Mouse (Mus musculus) lung, embryonic 14.5 days (tissue): ENCODE results near the gene Tcfl5. TPM values are rescaled to one million over a fixed set of nuclear protein-coding genes. Genes with fewer than 3 reads are reported as not detected.

Experiments
- ATAC-seq: fragments of 200-750 bp; cut with Nextera tagmentation; 2 replicates; pipeline ENCODE4 v1.8.0; 2017; ENCODE audit warnings: mild to moderate bottlenecking, moderate TSS enrichment, moderate library complexity; ENCODE audit not compliant: insufficient read depth
- DNase-seq: peaks from one replicate; pipeline ENCODE4 v3.0.0-alpha.2; 2015
- H3K27ac ChIP-seq: fragments of 300-500 bp; sonication (generic); 2 replicates; pipeline ENCODE4 v1.5.1; 2014; ENCODE audit warnings: low read depth, mild to moderate bottlenecking, moderate library complexity
- H3K27me3 ChIP-seq: fragments of 300-500 bp; sonication (generic); 2 replicates; pipeline ENCODE4 v1.6.1; 2014; ENCODE audit warnings: low read length, control low read depth; ENCODE audit not compliant: insufficient read depth
- H3K36me3 ChIP-seq: fragments of 300-500 bp; sonication (generic); 2 replicates; pipeline ENCODE4 v1.6.1; 2014; ENCODE audit warnings: control low read depth; ENCODE audit not compliant: insufficient read depth
- H3K4me1 ChIP-seq: fragments of 300-500 bp; sonication (generic); 2 replicates; pipeline ENCODE4 v1.6.1; 2014; ENCODE audit warnings: antibody characterized with exemption, control low read depth; ENCODE audit not compliant: insufficient read depth
- H3K4me2 ChIP-seq: fragments of 300-500 bp; sonication (generic); 2 replicates; pipeline ENCODE4 v1.6.1; 2014; ENCODE audit warnings: mild to moderate bottlenecking
- H3K4me3 ChIP-seq: fragments of 300-500 bp; sonication (generic); 2 replicates; pipeline ENCODE4 v1.5.1; 2014; ENCODE audit warnings: low read depth, low read length
- H3K9ac ChIP-seq: fragments of 300-500 bp; sonication (generic); 2 replicates; pipeline ENCODE4 v1.6.1; 2014
- H3K9me3 ChIP-seq: fragments of 300-500 bp; sonication (generic); 2 replicates; pipeline ENCODE4 v1.6.1; 2016; ENCODE audit warnings: low read depth, low read length, control low read depth
- CTCF ChIP-seq: IDR thresholded peaks from 2 replicates; pipeline ENCODE4 v1.5.1; 2016; ENCODE audit warnings: antibody characterized with exemption, low read depth
- WGBS: fragments of 180-500 bp; shearing (Covaris S2); extraction: QIAGEN DNeasy Blood & Tissue Kit; methylation state at CpG from one replicate; pipeline ENCODE4 v1.1.7; 2014; 5-methylcytosine and 5-hydroxymethylcytosine counted together
- polyA plus RNA-seq: library from polyadenylated mRNA; unstranded; fragments of >200 nt; fragmentation: Nextera tagmentation; extraction: Ambion mirVana; gene quantifications from 2 replicates; pipeline ENCODE4 v1.2.1, GENCODE M21; 2014

The Tcfl5 gene
- 0.14 and 0.17 TPM in 2 replicates for polyA plus RNA-seq

- 3% methylated on average over 24 of the region's 56 CpGs for WGBS
- ATAC-seq, result no peak
- peaks cover 30% of the 10 kb centered on the region for H3K27me3 ChIP-seq
- no peak within 1 kb of the TSS for H3K9ac ChIP-seq
- H3K27ac ChIP-seq, result no peak within 1 kb of the TSS
- H3K4me2 ChIP-seq, result peak within 1 kb of the TSS; percentile 53
- no peaks in the 10 kb centered on the region for H3K36me3 ChIP-seq
- peaks cover 16% of the 10 kb centered on the region for H3K9me3 ChIP-seq
- DNase-seq, result peak; percentile 17
- peak within 1 kb of the TSS; percentile 37 for H3K4me3 ChIP-seq
- TF ChIP-seq CTCF, result no peak
- H3K4me1 ChIP-seq, result no peaks in the 10 kb centered on the region
These were observed at the start of gene Tcfl5 for GRCm38 (mm10) chr2:180642555-180643260. Gene Tcfl5 (minus strand): TSS chr2:180642708.

DNA sequence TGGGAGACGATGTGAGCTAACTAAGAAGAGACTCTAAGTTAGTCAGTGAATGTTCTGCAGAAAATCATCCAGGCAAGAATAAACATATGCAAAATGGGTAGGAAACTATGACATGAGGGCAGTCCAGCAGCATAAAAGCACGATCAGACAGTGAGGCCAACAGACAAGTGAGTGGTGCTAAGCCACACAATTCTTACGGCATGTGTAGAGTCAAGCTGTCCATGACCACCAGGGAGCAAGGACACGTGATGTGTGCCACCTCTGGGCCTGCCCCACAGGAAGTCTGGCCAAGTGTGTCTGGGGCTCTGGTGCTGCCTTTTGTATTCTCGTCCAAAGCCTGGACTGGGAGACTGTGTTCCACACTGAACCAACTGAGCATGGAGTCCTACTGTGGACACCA lies 47.3 kb upstream of the Tcfl5 start:
- no peak for ATAC-seq
- no peak for TF ChIP-seq CTCF
- no peak for DNase-seq
- no peak overlapping the region for H3K9ac ChIP-seq
- 83% methylated on average over 5 of the region's 5 CpGs for WGBS
- H3K4me1 ChIP-seq, result no peaks in the 10 kb centered on the region
- H3K27ac ChIP-seq, result no peak overlapping the region
- no peak overlapping the region for H3K4me2 ChIP-seq
- no peaks in the 10 kb centered on the region for H3K9me3 ChIP-seq
- peaks cover 60% of the 10 kb centered on the region for H3K36me3 ChIP-seq
- no peak overlapping the region for H3K4me3 ChIP-seq
- H3K27me3 ChIP-seq, result no peaks in the 10 kb centered on the region

DNA sequence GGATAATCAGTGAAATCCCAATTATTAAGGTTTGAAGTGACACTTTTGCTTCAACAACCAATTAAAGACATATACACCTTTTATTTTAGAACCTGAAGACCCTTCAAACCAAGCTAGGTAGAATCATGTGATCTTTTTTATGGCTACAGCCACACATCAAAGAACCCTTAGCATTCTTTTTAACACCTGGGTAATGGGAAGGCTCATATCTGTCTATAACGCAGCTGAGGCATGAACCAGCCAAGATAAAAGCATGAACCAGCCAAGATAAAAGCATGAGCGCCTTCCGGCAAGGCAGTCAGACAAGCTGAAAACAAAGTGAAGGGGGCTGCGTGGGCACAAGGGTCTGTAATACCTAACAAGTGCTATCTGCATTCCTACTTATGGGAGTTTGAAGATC lies 41.5 kb upstream of the Tcfl5 start:
- TF ChIP-seq CTCF, result no peak
- DNase-seq (no peak), ATAC-seq (no peak)
- Histone ChIP-seq H3K36me3 (peaks cover 94% of the 10 kb centered on the region), H3K4me1 (no peaks in the 10 kb centered on the region), H3K9me3 (no peaks in the 10 kb centered on the region), H3K27me3 (no peaks in the 10 kb centered on the region), H3K9ac (no peak overlapping the region), H3K27ac (no peak overlapping the region), H3K4me2 (no peak overlapping the region), H3K4me3 (no peak overlapping the region)
- WGBS, result 88% methylated on average over 4 of the region's 4 CpGs

DNA sequence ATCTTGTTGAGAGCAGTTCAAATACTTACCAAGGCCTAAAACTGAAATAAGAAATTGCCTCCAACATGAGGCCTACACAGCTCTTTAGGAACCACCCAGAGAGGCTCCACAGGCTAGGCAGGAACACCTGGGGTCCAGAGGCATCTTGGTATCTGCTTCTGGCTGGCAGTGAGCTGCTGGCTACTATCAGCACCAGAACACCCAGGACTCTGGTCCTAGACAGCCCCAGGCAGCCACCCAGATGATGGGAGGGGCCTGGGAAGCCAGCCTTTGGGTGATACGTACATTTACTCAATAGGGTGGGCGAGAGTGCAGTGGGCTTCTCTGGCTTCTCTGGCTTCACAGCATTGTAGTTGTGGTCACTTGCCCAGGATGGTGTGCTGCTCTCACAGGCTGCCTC lies 41.0 kb upstream of the Tcfl5 start:
- Histone ChIP-seq H3K4me3 (no peak overlapping the region), H3K9ac (no peak overlapping the region), H3K27ac (no peak overlapping the region), H3K9me3 (no peaks in the 10 kb centered on the region), H3K4me1 (no peaks in the 10 kb centered on the region), H3K4me2 (no peak overlapping the region), H3K36me3 (peaks cover 89% of the 10 kb centered on the region), H3K27me3 (no peaks in the 10 kb centered on the region)
- 86% methylated on average over 2 of the region's 2 CpGs for WGBS
- no peak for TF ChIP-seq CTCF
- ATAC-seq (no peak), DNase-seq (no peak)

GRCm38 (mm10) chr2:180681225-180681624 lies 38.7 kb upstream of the Tcfl5 start:
- H3K4me1 ChIP-seq, result no peaks in the 10 kb centered on the region
- DNase-seq (no peak), ATAC-seq (no peak)
- no peak for TF ChIP-seq CTCF
- H3K27ac ChIP-seq, result no peak overlapping the region
- H3K9ac ChIP-seq, result no peak overlapping the region
- H3K27me3 ChIP-seq, result no peaks in the 10 kb centered on the region
- no peak overlapping the region for H3K4me3 ChIP-seq
- no peaks in the 10 kb centered on the region for H3K9me3 ChIP-seq
- peaks cover 66% of the 10 kb centered on the region for H3K36me3 ChIP-seq
- no peak overlapping the region for H3K4me2 ChIP-seq
- WGBS, result 58% methylated on average over 2 of the region's 2 CpGs

DNA sequence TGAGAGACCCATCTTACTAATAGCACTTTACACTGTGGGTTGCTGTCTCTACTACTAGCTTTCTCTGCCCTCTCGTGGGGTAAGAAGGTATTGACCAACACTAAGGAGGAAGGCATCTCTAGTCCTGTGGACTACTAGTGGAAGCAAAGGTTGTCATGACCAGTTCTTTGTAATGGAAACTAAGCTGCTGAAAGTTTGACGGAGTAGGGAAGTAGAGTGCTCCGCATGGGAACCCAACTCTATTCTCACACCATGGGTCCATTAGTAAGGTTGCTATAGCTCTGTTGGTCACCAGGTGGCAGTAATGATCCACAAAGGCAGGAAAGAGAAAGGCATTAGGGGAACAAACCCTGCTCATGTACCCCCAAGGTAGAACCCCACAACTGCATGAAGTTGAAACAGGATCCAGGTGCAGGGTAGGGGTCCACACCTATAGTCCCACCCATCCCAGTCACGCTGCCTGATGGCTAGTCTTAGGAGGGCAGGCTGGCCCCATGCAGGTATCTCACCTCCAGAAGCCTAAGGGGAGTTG lies 36.2 kb upstream of the Tcfl5 start:
- ATAC-seq, result peak; percentile 72
- Histone ChIP-seq H3K9ac (no peak overlapping the region), H3K4me2 (no peak overlapping the region), H3K36me3 (peaks cover 57% of the 10 kb centered on the region), H3K27me3 (no peaks in the 10 kb centered on the region), H3K27ac (no peak overlapping the region), H3K4me1 (no peaks in the 10 kb centered on the region), H3K9me3 (no peaks in the 10 kb centered on the region), H3K4me3 (no peak overlapping the region)
- peak; percentile 79 for DNase-seq
- 19% methylated on average over 4 of the region's 4 CpGs for WGBS
- peak; percentile 79 for TF ChIP-seq CTCF

GRCm38 (mm10) chr2:180676706-180677105 lies 34.2 kb upstream of the Tcfl5 start:
- TF ChIP-seq CTCF, result no peak
- no peak for ATAC-seq
- 74% methylated on average over 2 of the region's 2 CpGs for whole genome bisulfite sequencing
- Histone ChIP-seq H3K4me3 (no peak overlapping the region), H3K36me3 (peaks cover 57% of the 10 kb centered on the region), H3K4me1 (no peaks in the 10 kb centered on the region), H3K27me3 (no peaks in the 10 kb centered on the region), H3K9ac (no peak overlapping the region), H3K4me2 (no peak overlapping the region), H3K27ac (no peak overlapping the region), H3K9me3 (no peaks in the 10 kb centered on the region)
- DNase-seq, result no peak
